Mouse (Mus musculus) kidney, embryonic 16.5 days (tissue): ENCODE results near the gene Cd200r3. TPM values are rescaled to one million over a fixed set of nuclear protein-coding genes. Genes with fewer than 3 reads are reported as not detected.

ENCODE experiments used
- ATAC-seq: fragments of 200-750 bp; cut with Nextera tagmentation; 2 replicates; pipeline ENCODE4 v1.8.0; 2017; ENCODE audit warnings: moderate TSS enrichment; ENCODE audit not compliant: low FRiP score, low TSS enrichment
- H3K27ac ChIP-seq: fragments of 300-500 bp; sonication (generic); 2 replicates; pipeline ENCODE4 v1.5.1; 2014; ENCODE audit warnings: low read length
- H3K27me3 ChIP-seq: fragments of 300-500 bp; sonication (generic); 2 replicates; pipeline ENCODE4 v1.6.1; 2014; ENCODE audit warnings: low read length, control low read depth, mixed read lengths; ENCODE audit not compliant: insufficient read depth
- H3K36me3 ChIP-seq: fragments of 300-500 bp; sonication (generic); 2 replicates; pipeline ENCODE4 v1.6.1; 2014; ENCODE audit warnings: low read length, control low read depth, mixed read lengths; ENCODE audit not compliant: insufficient read depth
- H3K4me1 ChIP-seq: fragments of 300-500 bp; sonication (generic); 2 replicates; pipeline ENCODE4 v1.6.1; 2014; ENCODE audit warnings: low read length, control low read depth, mixed read lengths; ENCODE audit not compliant: insufficient read depth
- H3K4me2 ChIP-seq: fragments of 300-500 bp; sonication (generic); replicated peaks from 2 replicates; pipeline ENCODE4 v1.6.1; 2014; ENCODE audit warnings: low read depth, low read length
- H3K4me3 ChIP-seq: fragments of 300-500 bp; sonication (generic); 2 replicates; pipeline ENCODE4 v1.5.1; 2014; ENCODE audit warnings: mild to moderate bottlenecking, low read length
- H3K9ac ChIP-seq: fragments of 300-500 bp; sonication (generic); replicated peaks from 2 replicates; pipeline ENCODE4 v1.6.1; 2014; ENCODE audit warnings: low read length
- H3K9me3 ChIP-seq: fragments of 300-500 bp; sonication (generic); 2 replicates; pipeline ENCODE4 v1.6.1; 2016; ENCODE audit warnings: low read length, control low read depth
- WGBS: fragments of 180-500 bp; shearing (Covaris S2); extraction: QIAGEN DNeasy Blood & Tissue Kit; methylation state at CpG from one replicate; pipeline ENCODE4 v1.1.7; 2014; 5-methylcytosine and 5-hydroxymethylcytosine counted together
- polyA plus RNA-seq: library from polyadenylated mRNA; unstranded; fragments of >200 nt; fragmentation: Nextera tagmentation; extraction: Ambion mirVana; gene quantifications from 2 replicates; pipeline ENCODE4 v1.2.1, GENCODE M21; 2015

Cd200r3 gene
- polyA plus RNA-seq, 1 experiment from 2014 or later: 0.47 TPM

GRCm38 (mm10) chr16:45007807-45008206 is 64.3 kb downstream of the Cd200r3 start:
- ATAC-seq: no peak
- WGBS: 79% methylated on average over 4 of the region's 4 CpGs

GRCm38 (mm10) chr16:45009634-45010033 is 66.2 kb downstream of the Cd200r3 start:
- no peak overlapping the region for H3K4me3 ChIP-seq
- no peak for ATAC-seq
- no peak overlapping the region for H3K4me2 ChIP-seq
- H3K27ac ChIP-seq: no peak overlapping the region
- no peak overlapping the region for H3K9ac ChIP-seq
- WGBS: 58% methylated on average over 5 of the region's 5 CpGs
- H3K9me3 ChIP-seq: no peaks in the 10 kb centered on the region
- H3K36me3 ChIP-seq: no peaks in the 10 kb centered on the region
- H3K27me3 ChIP-seq: no peaks in the 10 kb centered on the region
- no peaks in the 10 kb centered on the region for H3K4me1 ChIP-seq

More at GRCm38 (mm10) chr16:45007807-45008206, 64.3 kb downstream of the Cd200r3 start:
- Histone ChIP-seq H3K4me3 (no peak overlapping the region), H3K27me3 (no peaks in the 10 kb centered on the region), H3K4me1 (no peaks in the 10 kb centered on the region), H3K27ac (no peak overlapping the region), H3K9me3 (no peaks in the 10 kb centered on the region), H3K9ac (no peak overlapping the region), H3K4me2 (no peak overlapping the region), H3K36me3 (no peaks in the 10 kb centered on the region)

- H3K9ac ChIP-seq: no peak overlapping the region
- no peak overlapping the region for H3K4me3 ChIP-seq
- WGBS: 86% methylated on average over 1 of the region's 1 CpGs
- H3K27ac ChIP-seq: no peak overlapping the region
- no peak for ATAC-seq
- H3K4me1 ChIP-seq: no peaks in the 10 kb centered on the region
- H3K36me3 ChIP-seq: no peaks in the 10 kb centered on the region
- H3K27me3 ChIP-seq: no peaks in the 10 kb centered on the region
- no peaks in the 10 kb centered on the region for H3K9me3 ChIP-seq
- no peak overlapping the region for H3K4me2 ChIP-seq
Measured at GRCm38 (mm10) chr16:45015591-45015990, 72.1 kb downstream of the Cd200r3 start.

GRCm38 (mm10) chr16:45016488-45016887 is 73.0 kb downstream of the Cd200r3 start:
- Histone ChIP-seq H3K27me3 (no peaks in the 10 kb centered on the region), H3K4me3 (no peak overlapping the region), H3K9me3 (no peaks in the 10 kb centered on the region), H3K4me1 (no peaks in the 10 kb centered on the region), H3K27ac (no peak overlapping the region), H3K36me3 (no peaks in the 10 kb centered on the region), H3K9ac (no peak overlapping the region), H3K4me2 (no peak overlapping the region)
- WGBS: 56% methylated on average over 3 of the region's 3 CpGs
- ATAC-seq: no peak

- Histone ChIP-seq H3K9ac (no peak overlapping the region), H3K27ac (no peak overlapping the region), H3K9me3 (no peaks in the 10 kb centered on the region), H3K27me3 (no peaks in the 10 kb centered on the region), H3K4me2 (no peak overlapping the region), H3K4me3 (no peak overlapping the region), H3K4me1 (no peaks in the 10 kb centered on the region), H3K36me3 (no peaks in the 10 kb centered on the region)
- no peak for ATAC-seq
- WGBS: 92% methylated on average over 2 of the region's 2 CpGs
Measured at GRCm38 (mm10) chr16:45018868-45019267, 75.4 kb downstream of the Cd200r3 start.

- no peaks in the 10 kb centered on the region for H3K4me1 ChIP-seq
- ATAC-seq: no peak
- 84% methylated on average over 1 of the region's 1 CpGs for WGBS
Measured at GRCm38 (mm10) chr16:45020055-45020454, 76.6 kb downstream of the Cd200r3 start.

GRCm38 (mm10) chr16:45020669-45021309 is 77.3 kb downstream of the Cd200r3 start:
- no peak overlapping the region for H3K27ac ChIP-seq
- no peaks in the 10 kb centered on the region for H3K36me3 ChIP-seq
- 100% methylated on average over 2 of the region's 2 CpGs for WGBS
- no peaks in the 10 kb centered on the region for H3K4me1 ChIP-seq
- no peak overlapping the region for H3K4me3 ChIP-seq
- no peak overlapping the region for H3K4me2 ChIP-seq
- ATAC-seq: no peak
- no peaks in the 10 kb centered on the region for H3K27me3 ChIP-seq
- no peaks in the 10 kb centered on the region for H3K9me3 ChIP-seq
- H3K9ac ChIP-seq: no peak overlapping the region

More at GRCm38 (mm10) chr16:45020055-45020454, 76.6 kb downstream of the Cd200r3 start:
- Histone ChIP-seq H3K27me3 (no peaks in the 10 kb centered on the region), H3K27ac (no peak overlapping the region), H3K9me3 (no peaks in the 10 kb centered on the region), H3K4me3 (no peak overlapping the region), H3K9ac (no peak overlapping the region), H3K36me3 (no peaks in the 10 kb centered on the region), H3K4me2 (no peak overlapping the region)

GRCm38 (mm10) chr16:45021443-45021842 is 78.0 kb downstream of the Cd200r3 start:
- Histone ChIP-seq H3K4me2 (no peak overlapping the region), H3K4me3 (no peak overlapping the region), H3K27ac (no peak overlapping the region), H3K36me3 (no peaks in the 10 kb centered on the region), H3K27me3 (no peaks in the 10 kb centered on the region), H3K9ac (no peak overlapping the region), H3K9me3 (no peaks in the 10 kb centered on the region), H3K4me1 (no peaks in the 10 kb centered on the region)
- ATAC-seq: no peak

GRCm38 (mm10) chr16:45023904-45024303 is 80.4 kb downstream of the Cd200r3 start:
- WGBS: 68% methylated on average over 4 of the region's 4 CpGs
- H3K9me3 ChIP-seq: no peaks in the 10 kb centered on the region

GRCm38 (mm10) chr16:45025321-45025720 is 81.8 kb downstream of the Cd200r3 start:
- ATAC-seq: no peak

More at GRCm38 (mm10) chr16:45023904-45024303, 80.4 kb downstream of the Cd200r3 start:
- Histone ChIP-seq H3K36me3 (no peaks in the 10 kb centered on the region), H3K4me3 (no peak overlapping the region), H3K4me1 (no peaks in the 10 kb centered on the region), H3K9ac (no peak overlapping the region), H3K27ac (no peak overlapping the region), H3K27me3 (no peaks in the 10 kb centered on the region), H3K4me2 (no peak overlapping the region)
- ATAC-seq: no peak

More at GRCm38 (mm10) chr16:45025321-45025720, 81.8 kb downstream of the Cd200r3 start:
- WGBS: 77% methylated on average over 6 of the region's 6 CpGs
- Histone ChIP-seq H3K9me3 (no peaks in the 10 kb centered on the region), H3K9ac (no peak overlapping the region), H3K36me3 (no peaks in the 10 kb centered on the region), H3K27ac (no peak overlapping the region), H3K4me2 (no peak overlapping the region), H3K27me3 (no peaks in the 10 kb centered on the region), H3K4me3 (no peak overlapping the region), H3K4me1 (no peaks in the 10 kb centered on the region)
